Mouse (Mus musculus) cortical plate, adult 2 months (tissue): ENCODE measurements around the gene Ubxn7. TPM values are rescaled to one million over a fixed set of nuclear protein-coding genes. Genes with fewer than 3 reads are reported as not detected.
A peak's percentile ranks its signal among the peaks of the same experiment; 100 is the strongest.

Source experiments
- H3K27ac ChIP-seq: fragments of 200-500 bp; 2 replicates; pipeline ENCODE4 v1.5.1; 2012; ENCODE audit warnings: low read length, control low read depth, inconsistent platforms; ENCODE audit not compliant: insufficient read depth
- H3K4me1 ChIP-seq: fragments of 200-500 bp; 2 replicates; pipeline ENCODE4 v1.6.1; 2011; ENCODE audit warnings: low read length; ENCODE audit not compliant: control insufficient read depth, insufficient read depth
- H3K4me3 ChIP-seq: fragments of 200-500 bp; 2 replicates; pipeline ENCODE4 v1.5.1; 2011; ENCODE audit warnings: mild to moderate bottlenecking, low read length, control low read depth; ENCODE audit not compliant: insufficient read depth
- CTCF ChIP-seq: fragments of 200-500 bp; IDR thresholded peaks from 2 replicates; pipeline ENCODE4 v1.5.1; 2011; ENCODE audit warnings: mild to moderate bottlenecking, control low read depth, low read length; ENCODE audit not compliant: insufficient read depth; ENCODE audit errors: extremely low read depth
- POLR2A ChIP-seq: fragments of 200-500 bp; IDR thresholded peaks from 2 replicates; pipeline ENCODE4 v1.6.1; 2011; ENCODE audit warnings: mild to moderate bottlenecking, low read length, control low read depth; ENCODE audit not compliant: insufficient read depth; ENCODE audit errors: extremely low read depth
- polyA plus RNA-seq: library from polyadenylated mRNA; depleted of rRNA; stranded (reverse); fragments of >200 nt; gene quantifications from 2 replicates; pipeline ENCODE4 v1.2.3, GENCODE M21; 2012

The Ubxn7 gene
- polyA plus RNA-seq, 1 experiment, result 17.1 TPM

GRCm38 (mm10) chr16:32400267-32400666 lies 68.2 kb downstream of the Ubxn7 start, which contains the start of gene Tm4sf19:
Gene Tm4sf19, plus strand, starts transcription at chr16:32400506.
- Histone ChIP-seq H3K4me3 (no peak within 1 kb of the TSS), H3K4me1 (peaks cover 1% of the 10 kb centered on the region; the same call in 1 of the 2 replicates), H3K27ac (no peak within 1 kb of the TSS)
- TF ChIP-seq POLR2A (no peak), CTCF (no peak)

GRCm38 (mm10) chr16:32401335-32401965 lies 69.4 kb downstream of the Ubxn7 start:
- Histone ChIP-seq H3K4me3 (no peak overlapping the region), H3K4me1 (peaks cover 1% of the 10 kb centered on the region; the same call in 1 of the 2 replicates), H3K27ac (no peak overlapping the region)
- TF ChIP-seq POLR2A, result no peak
- TF ChIP-seq CTCF, result no peak

DNA sequence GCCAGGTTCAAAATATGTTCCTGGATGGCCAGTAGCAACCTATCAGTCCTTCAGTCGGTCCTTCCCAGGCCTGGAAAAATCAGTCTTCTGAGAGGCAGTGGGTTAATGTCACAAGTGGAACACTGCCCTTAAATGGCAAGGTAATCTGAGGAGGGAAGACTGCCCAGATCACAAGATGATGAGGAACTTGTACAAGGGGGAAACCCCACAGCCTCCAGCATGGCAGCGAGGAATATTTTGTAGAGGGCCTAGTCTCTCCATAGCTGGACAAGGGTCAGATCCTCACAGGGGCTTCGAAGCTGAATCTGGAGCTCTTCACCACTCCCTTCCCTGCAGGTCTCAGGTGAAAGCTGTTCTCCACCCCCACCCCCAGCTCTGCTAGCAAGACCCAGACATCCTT lies 70.8 kb downstream of the Ubxn7 start:
- Histone ChIP-seq H3K4me3 (no peak overlapping the region), H3K4me1 (peaks cover 1% of the 10 kb centered on the region; the same call in 1 of the 2 replicates), H3K27ac (no peak overlapping the region)
- no peak for TF ChIP-seq CTCF
- no peak for TF ChIP-seq POLR2A

DNA sequence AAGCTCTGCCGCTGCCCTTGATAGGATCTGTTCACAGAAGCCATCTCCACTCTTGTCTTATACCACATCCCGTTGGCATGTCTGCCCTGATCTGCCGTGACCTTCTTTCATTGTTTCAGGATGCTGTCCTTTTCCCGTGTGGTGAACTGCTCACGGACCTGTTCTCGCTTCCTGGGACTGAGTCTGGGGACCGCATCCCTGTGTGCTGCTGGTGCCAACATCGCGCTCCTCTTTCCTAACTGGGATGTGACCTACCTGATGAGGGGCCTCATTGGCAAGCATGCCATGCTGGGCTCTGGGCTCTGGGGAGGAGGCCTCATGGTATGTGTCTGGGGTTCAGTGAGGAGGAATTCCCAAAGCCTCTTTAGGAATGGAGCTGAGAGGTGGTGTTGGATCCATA lies 73.7 kb downstream of the Ubxn7 start:
- no peak for TF ChIP-seq POLR2A
- TF ChIP-seq CTCF, result no peak
- H3K4me1 ChIP-seq, result no peaks in the 10 kb centered on the region
- no peak overlapping the region for H3K4me3 ChIP-seq
- no peak overlapping the region for H3K27ac ChIP-seq

- Histone ChIP-seq H3K4me1 (no peaks in the 10 kb centered on the region), H3K4me3 (no peak overlapping the region), H3K27ac (no peak overlapping the region)
- TF ChIP-seq CTCF (no peak), POLR2A (no peak)
Observed at GRCm38 (mm10) chr16:32406671-32407070, 74.6 kb downstream of the Ubxn7 start.

GRCm38 (mm10) chr16:32407730-32408129 lies 75.7 kb downstream of the Ubxn7 start:
- H3K4me1 ChIP-seq, result no peaks in the 10 kb centered on the region
- no peak overlapping the region for H3K27ac ChIP-seq
- TF ChIP-seq CTCF, result no peak
- no peak for TF ChIP-seq POLR2A
- no peak overlapping the region for H3K4me3 ChIP-seq

- H3K27ac ChIP-seq, result no peak overlapping the region
- H3K4me1 ChIP-seq, result peaks cover 2% of the 10 kb centered on the region; the same call in 1 of the 2 replicates
- H3K4me3 ChIP-seq, result no peak overlapping the region
- no peak for TF ChIP-seq CTCF
- TF ChIP-seq POLR2A, result no peak
Observed at GRCm38 (mm10) chr16:32417457-32417856, 85.4 kb downstream of the Ubxn7 start.

- TF ChIP-seq CTCF (no peak), POLR2A (peak; percentile 87)
- Histone ChIP-seq H3K4me1 (peaks cover 2% of the 10 kb centered on the region; the same call in 1 of the 2 replicates), H3K27ac (0 out of 2 replicates have a peak within 1 kb of the TSS, but pooled peaks have one; percentile 5), H3K4me3 (peak within 1 kb of the TSS; percentile 68)
Observed at GRCm38 (mm10) chr16:32419517-32420483, 87.7 kb downstream of the Ubxn7 start, which contains the start of gene Tctex1d2. Gene Tctex1d2, plus strand, starts transcription at chr16:32419702.

- H3K4me3 ChIP-seq, result no peak overlapping the region
- TF ChIP-seq CTCF (no peak), POLR2A (no peak)
- H3K4me1 ChIP-seq, result peaks cover 2% of the 10 kb centered on the region
- H3K27ac ChIP-seq, result no peak overlapping the region
Observed at GRCm38 (mm10) chr16:32427506-32427905, 95.4 kb downstream of the Ubxn7 start.
